Comparison of ENCODE assay signal across 19 mouse cellular contexts in genomic region chr1:37496591-37497280, GRCm38 (mm10). TPM values are rescaled to one million over a fixed set of nuclear protein-coding genes. Genes with fewer than 3 reads are reported as not detected.
DNase-seq lines count a peak whose midpoint lies in the region; TF ChIP-seq lines count a peak whose summit lies in the region.
"Had no signal": no experiment of that assay in that cellular context is flagged by ENCODE, and none has a peak within 500 bp of the region (broad histone marks: within the 10 kb centered on the region; RNA-seq: fewer than 3 reads in every experiment).

No protein-coding gene starts in this region.

- H3K4me3 ChIP-seq in gastrocnemius, adult 2 months: no peak overlapping the region
- H3K4me3 ChIP-seq in thymus, adult 2 months (ENCODE audit: control insufficient read depth, insufficient read depth, low read length): no peak overlapping the region
- H3K4me3 ChIP-seq: embryonic facial prominence, embryonic 10.5 days; heart, embryonic 12.5 days; hindbrain, embryonic 12.5 days; limb, embryonic 12.5 days; midbrain, embryonic 13.5 days; neural tube, embryonic 12.5 days had no signal

- peaks cover 18% of the 10 kb centered on the region for H3K4me1 ChIP-seq in thymus, adult 2 months (replicated peaks; ENCODE audit: control insufficient read depth, insufficient read depth, low read length)
- H3K4me1 ChIP-seq: embryonic facial prominence, embryonic 10.5 days; hindbrain, embryonic 12.5 days; neural tube, embryonic 12.5 days had no signal

- intact Hi-C loops in gastrocnemius, adult 2 months (cut with DNase I): no loop called here

- WGBS in thymus, adult 2 months: 35% methylated on average over 11 of the region's 11 CpGs

- no peaks in the 10 kb centered on the region for H3K36me3 ChIP-seq in thymus, adult 2 months (ENCODE audit: control insufficient read depth, insufficient read depth, low read length)
- H3K36me3 ChIP-seq: embryonic facial prominence, embryonic 10.5 days; heart, embryonic 12.5 days; hindbrain, embryonic 12.5 days; limb, embryonic 12.5 days; midbrain, embryonic 13.5 days; neural tube, embryonic 12.5 days had no signal

- H3K27me3 ChIP-seq in thymus, adult 2 months (ENCODE audit: control insufficient read depth, insufficient read depth, low read length): no peaks in the 10 kb centered on the region
- H3K27me3 ChIP-seq: heart, embryonic 12.5 days; limb, embryonic 12.5 days had no signal

- H3K27ac ChIP-seq in gastrocnemius, adult 2 months: peak overlapping the region; percentile 70
- H3K27ac ChIP-seq in thymus, adult 2 months (ENCODE audit: control insufficient read depth, insufficient read depth, low read length): peak overlapping the region; percentile 63; the same call in 1 of the 2 replicates
- H3K27ac ChIP-seq: embryonic facial prominence, embryonic 10.5 days; hindbrain, embryonic 12.5 days; limb, embryonic 12.5 days; midbrain, embryonic 13.5 days; neural tube, embryonic 12.5 days; stomach, postnatal 0 days had no signal

- no peak for DNase-seq in gastrocnemius, adult 2 months
- DNase-seq in gastrocnemius, postnatal 25 days: no peak
- no peak for DNase-seq in thymus, adult 2 months
- DNase-seq in thymus, postnatal 14 days: no peak
- peak; percentile 39 for DNase-seq in induced T-regulatory cell, adult 2 months (ENCODE audit: low read depth)
- DNase-seq in naive thymus-derived CD4-positive, alpha-beta T cell, adult 2 months (ENCODE audit: low read depth): peak; percentile 67
- no peak for DNase-seq in cerebellum, adult 18-20 months
- no peak for DNase-seq in cerebellum, postnatal 25 days
- DNase-seq: cerebellum, postnatal 14 days; kidney, adult 8-10 months; kidney, postnatal 4 days; spleen, adult 18-20 months had no signal

- TF ChIP-seq CTCF in gastrocnemius, adult 2 months (IDR thresholded peaks at IDR 0.05): no peak
- TF ChIP-seq CTCF in thymus, adult 2 months (IDR thresholded peaks at IDR 0.05; ENCODE audit: borderline replicate concordance, control insufficient read depth, extremely low read depth, insufficient read depth, low read length, poor library complexity): no peak

- no peak for TF ChIP-seq POLR2A in thymus, adult 2 months (IDR thresholded peaks at IDR 0.05; ENCODE audit: control insufficient read depth, extremely low read depth, insufficient read depth, low read length, poor library complexity)

RNA-seq across cellular contexts. Expression of gene Mgat4a, which starts 44.1 kb away (rescaled TPM):
- total RNA-seq in gastrocnemius, adult 2 months (2021): 1 to 10 TPM; 2.8 to 8.4 TPM
- total RNA-seq in gastrocnemius, postnatal 25 days (2021): 1 to 10 TPM; 3.5 to 4.6 TPM
- polyA plus RNA-seq in thymus, adult 2 months (2012; rRNA removed): 20.3 and 20.6 TPM in 2 replicates

Comparison
In these comparisons a context has a peak if more than half of its experiments do, and no peak if none do; other contexts are left out.
1. DNase-seq: peak in induced T-regulatory cell, adult 2 months (single experiment) and naive thymus-derived CD4-positive, alpha-beta T cell, adult 2 months (single experiment); none in gastrocnemius, adult 2 months (single experiment), gastrocnemius, postnatal 25 days (single experiment), thymus, adult 2 months (single experiment), thymus, postnatal 14 days (single experiment), cerebellum, adult 18-20 months (0 of 2) and cerebellum, postnatal 25 days (0 of 2).